Mouse (Mus musculus) regulatory T cell (primary cell): ENCODE results near the gene Mrpl11.
"Not testable (repeated sequence)": the region's sequence is repeated elsewhere in the genome, so short reads cannot be mapped to it uniquely, and the experiment has no call there.

Source experiments
- in situ Hi-C: fragments of 300-600 bp; cut with MboI, MseI; formaldehyde crosslinking; loops from one replicate; pipeline ENCODE4 v1.15.1; 2025; ENCODE audit warnings: high pct_unique_total_duplicates

Mrpl11 gene

GRCm38 (mm10) chr19:4961928-4962601 is at the start of gene Mrpl11:
TSS of gene Mrpl11 (plus strand) at chr19:4962147.
- in situ Hi-C loops, result loop anchor here (5.0 kb wide), 1 partner anchor 85 kb away; the partner anchor contains the start of genes Actn3 and Zdhhc24

DNA sequence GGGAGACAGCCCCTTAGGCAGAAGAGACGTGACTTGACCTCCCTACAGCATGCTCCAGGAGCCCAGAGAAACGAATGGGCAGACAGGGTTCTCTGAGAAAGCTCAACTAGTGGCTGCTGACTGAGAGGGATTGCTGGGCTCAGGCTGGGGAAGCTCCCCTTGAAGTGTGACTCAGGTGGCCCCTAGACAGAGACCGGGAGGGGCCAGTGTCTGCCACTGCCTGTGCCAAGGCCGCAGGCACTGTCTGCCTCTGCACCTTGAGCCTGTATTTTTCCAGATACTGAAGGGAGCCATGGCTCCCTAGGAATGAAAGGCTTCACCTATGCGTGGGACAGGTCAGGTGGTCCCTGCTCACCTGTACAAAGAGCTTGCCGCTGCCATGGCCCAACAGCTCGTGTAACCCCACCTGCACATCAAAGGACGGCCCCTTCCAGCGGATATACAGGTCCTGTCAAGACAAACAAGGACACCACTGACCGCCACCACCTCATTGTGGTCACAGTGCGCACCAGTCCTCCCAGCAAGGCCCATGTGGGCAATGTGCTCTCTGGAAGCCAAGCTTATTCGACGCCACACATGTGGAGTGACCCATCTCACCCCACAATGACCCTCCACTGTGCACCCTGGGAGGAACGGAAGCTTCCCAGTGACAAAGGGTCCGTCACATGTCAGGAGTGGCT is 45.9 kb upstream of the Mrpl11 start:
- in situ Hi-C loops, result no loop called here

DNA sequence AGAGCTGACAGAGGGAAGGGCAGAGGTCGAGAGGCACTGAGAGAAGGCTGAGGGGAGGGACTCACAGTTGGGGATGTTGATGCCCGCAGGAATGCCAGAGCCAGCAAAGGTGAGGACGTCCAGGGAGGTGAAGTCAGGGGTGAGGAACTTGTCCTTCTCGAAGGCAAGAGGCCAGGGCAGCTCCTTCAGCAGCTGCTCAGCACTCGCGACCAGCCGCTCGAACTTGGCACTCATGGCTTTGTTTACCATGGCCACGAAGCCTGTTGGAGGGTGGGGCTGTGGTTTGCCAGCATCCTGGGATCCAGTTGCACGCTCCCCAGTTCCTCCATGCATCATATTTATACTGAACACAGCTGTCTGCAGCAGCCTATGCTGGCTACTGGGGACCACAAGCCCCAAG is 45.1 kb upstream of the Mrpl11 start:
- in situ Hi-C loops, result no loop called here

- in situ Hi-C loops, result no loop called here
Observed at GRCm38 (mm10) chr19:4919652-4920051, 42.3 kb upstream of the Mrpl11 start.

- in situ Hi-C loops, result no loop called here
Observed at GRCm38 (mm10) chr19:4925121-4925860, 36.7 kb upstream of the Mrpl11 start.

GRCm38 (mm10) chr19:4927904-4928531 is 33.9 kb upstream of the Mrpl11 start, which contains the start of gene Dpp3:
TSS of gene Dpp3 (minus strand) at chr19:4928287.
- in situ Hi-C loops, result no loop called here

DNA sequence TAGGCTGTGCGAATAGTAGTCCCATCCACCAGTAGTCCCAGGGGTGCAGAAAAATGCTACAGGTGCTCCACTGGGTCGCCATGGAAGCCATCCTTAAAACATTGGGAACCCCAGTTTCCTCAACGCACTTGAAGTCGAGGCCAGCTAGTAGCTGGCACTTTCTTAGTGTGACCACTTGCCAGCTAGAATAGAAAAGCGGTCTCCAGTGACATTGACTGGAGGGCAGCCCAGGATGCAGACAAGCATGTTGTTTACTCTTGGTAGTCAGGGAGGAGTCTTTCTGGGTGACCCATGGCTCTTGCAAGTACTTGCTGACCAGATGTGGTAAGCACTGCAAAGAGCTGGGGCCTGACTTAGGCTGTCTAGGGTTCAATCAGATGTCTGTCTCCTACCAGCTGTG is 33.2 kb upstream of the Mrpl11 start:
- in situ Hi-C loops, result no loop called here

DNA sequence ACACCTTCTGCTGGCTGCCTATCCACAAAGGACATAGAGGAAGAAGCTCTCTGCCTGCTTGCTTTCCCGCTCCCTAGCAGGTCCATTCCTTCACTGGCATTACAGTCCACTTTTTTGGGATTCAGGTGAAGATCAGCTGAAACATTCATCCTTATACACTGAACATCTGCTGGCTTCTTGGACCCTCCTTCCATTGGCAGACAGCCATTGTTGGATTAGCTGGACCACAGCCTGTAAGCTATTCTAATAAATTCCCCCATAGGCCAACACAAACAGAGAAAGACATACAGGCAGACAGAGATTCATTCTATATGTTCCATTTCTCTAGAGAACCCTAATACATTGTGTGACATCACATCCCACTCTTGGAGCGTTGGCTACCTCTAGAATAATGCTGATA is 25.1 kb upstream of the Mrpl11 start:
- in situ Hi-C loops, result no loop called here

DNA sequence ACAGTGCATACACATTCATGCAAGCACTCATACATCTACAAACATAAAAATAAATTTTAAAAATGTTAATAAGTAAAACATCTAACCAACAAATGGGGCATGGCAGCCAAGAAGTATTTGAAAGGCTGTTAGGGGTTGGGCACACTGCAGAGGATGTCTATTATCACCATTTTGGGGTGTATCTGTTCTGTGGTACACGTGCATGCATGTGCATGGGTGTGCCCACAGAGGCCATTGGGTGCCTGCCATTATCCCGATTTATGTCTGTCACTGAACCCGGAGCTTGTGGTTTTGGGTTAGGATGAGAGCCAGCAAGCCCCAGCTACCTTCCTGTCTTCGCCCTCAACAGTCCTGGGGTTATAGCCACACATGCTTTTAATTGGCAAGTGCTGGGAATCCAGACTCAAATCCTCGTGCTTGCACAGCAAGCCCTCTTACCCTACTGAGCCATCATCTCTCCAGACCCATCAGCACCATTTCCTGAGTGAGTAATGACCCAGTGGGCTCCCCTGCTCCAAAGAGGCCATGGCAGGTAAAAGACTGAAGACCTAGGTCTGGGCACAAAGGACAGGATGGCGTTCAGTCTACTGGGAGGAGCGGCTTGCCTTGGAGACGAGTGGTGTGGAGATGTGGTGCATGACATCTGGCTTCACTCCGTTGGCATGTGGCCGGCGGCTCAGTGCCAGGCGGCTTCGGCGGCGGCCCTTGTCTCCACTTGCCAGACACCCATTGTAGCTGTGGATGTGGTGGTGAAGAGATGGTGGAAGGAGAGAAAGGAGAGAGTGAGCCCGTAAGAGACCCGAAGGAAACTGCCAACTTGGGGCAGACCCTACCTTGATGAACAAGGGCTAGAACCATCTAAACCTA is 24.3 kb upstream of the Mrpl11 start:
- in situ Hi-C loops, result no loop called here

- in situ Hi-C loops, result no loop called here
Observed at GRCm38 (mm10) chr19:4942551-4943252, 19.2 kb upstream of the Mrpl11 start, which contains the start of gene Peli3. TSS of gene Peli3 (minus strand) at chr19:4943127.

GRCm38 (mm10) chr19:4943253-4943588 is 18.7 kb upstream of the Mrpl11 start:
- in situ Hi-C loops, result no loop called here

GRCm38 (mm10) chr19:4945540-4945939 is 16.4 kb upstream of the Mrpl11 start:
- in situ Hi-C loops, result no loop called here

GRCm38 (mm10) chr19:4948641-4949040 is 13.3 kb upstream of the Mrpl11 start:
- in situ Hi-C loops, result not testable (repeated sequence)

- in situ Hi-C loops, result no loop called here
Observed at GRCm38 (mm10) chr19:4968236-4968635, 6.3 kb downstream of the Mrpl11 start.

DNA sequence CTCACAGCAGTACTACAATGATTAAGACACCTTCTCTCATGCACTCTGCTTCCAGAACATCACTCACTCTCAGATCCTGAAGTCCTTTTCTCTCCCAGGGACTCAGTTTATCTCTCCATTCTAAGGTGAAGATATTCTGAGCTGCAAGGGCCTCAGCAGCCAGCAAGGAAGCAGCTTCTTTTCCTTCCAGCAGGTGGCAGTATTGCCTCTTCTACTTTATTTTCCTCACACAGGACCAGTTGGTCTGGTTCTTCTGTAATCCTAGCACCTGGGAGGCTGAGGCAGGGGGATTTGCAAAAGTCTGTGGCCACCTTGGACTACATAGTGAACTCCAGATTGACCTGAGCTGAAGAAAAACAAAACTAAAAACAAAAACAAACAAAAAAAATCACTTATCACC is 19.8 kb downstream of the Mrpl11 start:
- in situ Hi-C loops, result no loop called here

DNA sequence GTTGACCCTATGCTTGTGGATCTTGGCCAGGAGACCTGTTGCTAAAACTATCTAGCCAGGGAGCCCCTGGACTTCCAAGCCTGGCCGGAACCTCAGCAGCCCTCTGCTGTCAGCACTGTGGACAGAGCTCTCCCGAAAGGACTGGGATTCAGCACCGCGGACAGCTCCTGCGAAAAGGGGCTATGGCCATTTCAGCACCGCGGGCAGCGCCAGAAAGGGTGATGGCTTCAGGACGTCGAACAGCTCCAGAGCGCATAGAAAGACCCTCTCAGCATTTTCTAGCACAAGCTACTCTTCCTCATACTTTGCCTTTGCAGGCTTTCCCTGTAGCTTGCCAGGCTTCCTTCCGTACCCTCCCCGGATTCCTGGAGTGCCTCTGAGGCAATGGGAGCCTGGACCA is 27.1 kb downstream of the Mrpl11 start:
- in situ Hi-C loops, result no loop called here

- in situ Hi-C loops, result no loop called here
Observed at GRCm38 (mm10) chr19:4989434-4990255, 27.7 kb downstream of the Mrpl11 start.

- in situ Hi-C loops, result no loop called here
Observed at GRCm38 (mm10) chr19:4990256-4990625, 28.3 kb downstream of the Mrpl11 start, which contains the start of gene Npas4. TSS of gene Npas4 (minus strand) at chr19:4990316.

DNA sequence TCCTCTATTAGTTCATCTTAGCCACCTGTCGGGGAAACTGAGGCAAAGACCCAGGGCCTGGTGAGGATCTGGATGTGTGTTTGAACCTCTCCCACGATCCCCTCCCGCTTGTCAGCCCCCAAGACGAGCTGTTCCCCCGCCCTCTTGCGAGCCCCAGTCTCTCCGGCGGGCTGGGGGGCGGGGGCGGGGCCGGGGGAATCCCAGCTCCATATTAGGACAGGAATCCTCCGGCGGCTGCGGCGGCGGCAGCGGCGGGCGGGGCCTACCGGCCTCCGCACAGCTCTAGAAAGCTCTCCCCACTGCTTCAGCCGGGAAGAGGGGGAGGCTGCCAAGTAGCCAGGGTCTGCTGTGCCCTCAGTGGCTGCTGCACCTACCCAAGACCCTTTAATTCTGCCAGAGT is 28.8 kb downstream of the Mrpl11 start:
- in situ Hi-C loops, result no loop called here

DNA sequence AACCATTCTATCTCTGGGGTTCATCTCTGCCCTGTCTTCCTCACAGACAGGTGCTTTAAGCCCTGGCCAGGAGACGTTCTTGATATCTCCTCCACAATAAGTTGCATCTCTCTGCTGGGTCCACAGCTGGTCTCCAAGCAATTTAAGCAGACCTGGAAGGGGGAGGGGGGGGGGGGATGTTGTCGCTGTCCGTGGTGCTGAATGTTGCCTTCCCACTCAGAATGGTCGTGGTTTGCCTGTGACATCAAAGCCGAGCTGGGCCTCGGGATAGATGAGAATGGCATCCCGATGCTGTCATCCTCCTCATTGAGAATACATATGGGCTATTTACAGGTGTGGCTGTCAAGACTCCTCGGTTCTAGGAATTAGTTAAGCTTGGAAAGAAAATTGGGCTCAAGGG is 30.4 kb downstream of the Mrpl11 start:
- in situ Hi-C loops, result no loop called here
